Mouse (Mus musculus) lung, embryonic 14.5 days (tissue): ENCODE results near the gene Mroh2a. TPM values are rescaled to one million over a fixed set of nuclear protein-coding genes. Genes with fewer than 3 reads are reported as not detected.

Experiments
- ATAC-seq: fragments of 200-750 bp; cut with Nextera tagmentation; 2 replicates; pipeline ENCODE4 v1.8.0; 2017; ENCODE audit warnings: mild to moderate bottlenecking, moderate TSS enrichment, moderate library complexity; ENCODE audit not compliant: insufficient read depth
- DNase-seq: peaks from one replicate; pipeline ENCODE4 v3.0.0-alpha.2; 2015
- H3K27ac ChIP-seq: fragments of 300-500 bp; sonication (generic); 2 replicates; pipeline ENCODE4 v1.5.1; 2014; ENCODE audit warnings: low read depth, mild to moderate bottlenecking, moderate library complexity
- H3K27me3 ChIP-seq: fragments of 300-500 bp; sonication (generic); 2 replicates; pipeline ENCODE4 v1.6.1; 2014; ENCODE audit warnings: low read length, control low read depth; ENCODE audit not compliant: insufficient read depth
- H3K36me3 ChIP-seq: fragments of 300-500 bp; sonication (generic); 2 replicates; pipeline ENCODE4 v1.6.1; 2014; ENCODE audit warnings: control low read depth; ENCODE audit not compliant: insufficient read depth
- H3K4me1 ChIP-seq: fragments of 300-500 bp; sonication (generic); 2 replicates; pipeline ENCODE4 v1.6.1; 2014; ENCODE audit warnings: antibody characterized with exemption, control low read depth; ENCODE audit not compliant: insufficient read depth
- H3K4me2 ChIP-seq: fragments of 300-500 bp; sonication (generic); 2 replicates; pipeline ENCODE4 v1.6.1; 2014; ENCODE audit warnings: mild to moderate bottlenecking
- H3K4me3 ChIP-seq: fragments of 300-500 bp; sonication (generic); 2 replicates; pipeline ENCODE4 v1.5.1; 2014; ENCODE audit warnings: low read depth, low read length
- H3K9ac ChIP-seq: fragments of 300-500 bp; sonication (generic); 2 replicates; pipeline ENCODE4 v1.6.1; 2014
- H3K9me3 ChIP-seq: fragments of 300-500 bp; sonication (generic); 2 replicates; pipeline ENCODE4 v1.6.1; 2016; ENCODE audit warnings: low read depth, low read length, control low read depth
- CTCF ChIP-seq: IDR thresholded peaks from 2 replicates; pipeline ENCODE4 v1.5.1; 2016; ENCODE audit warnings: antibody characterized with exemption, low read depth
- WGBS: fragments of 180-500 bp; shearing (Covaris S2); extraction: QIAGEN DNeasy Blood & Tissue Kit; methylation state at CpG from one replicate; pipeline ENCODE4 v1.1.7; 2014; 5-methylcytosine and 5-hydroxymethylcytosine counted together
- polyA plus RNA-seq: library from polyadenylated mRNA; unstranded; fragments of >200 nt; fragmentation: Nextera tagmentation; extraction: Ambion mirVana; gene quantifications from 2 replicates; pipeline ENCODE4 v1.2.1, GENCODE M21; 2014

The Mroh2a gene
- polyA plus RNA-seq, 1 experiment from 2014 or later: 2.1 TPM

DNA sequence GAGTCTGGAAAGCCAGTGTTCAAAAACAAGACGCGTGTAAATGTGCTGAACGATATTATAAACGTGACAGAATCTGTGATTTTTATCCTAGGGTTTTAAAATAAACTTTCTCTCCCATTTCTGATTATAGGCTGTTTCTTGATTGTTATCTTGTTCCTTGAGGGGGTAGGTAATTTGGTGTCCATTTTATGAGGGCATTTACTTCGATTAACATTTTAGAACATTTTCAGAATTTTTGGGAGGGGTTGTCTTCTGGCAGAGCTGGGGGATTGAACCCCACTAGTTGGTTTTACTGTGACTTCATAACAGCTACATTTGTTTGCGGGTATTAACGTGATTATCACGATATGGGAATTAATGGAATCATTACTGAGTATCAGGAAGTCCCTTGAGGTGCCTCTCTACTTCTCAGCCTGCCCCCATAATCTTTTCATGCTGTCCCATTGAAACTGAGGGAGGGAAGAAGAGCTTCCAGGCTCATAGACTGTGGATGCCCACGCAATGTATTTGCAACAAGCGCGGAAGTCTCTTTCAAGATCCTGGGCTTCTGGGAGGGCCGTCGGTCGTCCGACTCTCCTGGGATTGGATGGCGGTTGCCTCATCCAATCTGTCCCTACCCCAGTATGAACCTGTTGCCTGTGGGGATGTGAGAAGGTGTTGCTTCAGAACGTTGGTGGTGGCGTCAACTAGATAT lies 51.2 kb downstream of the Mroh2a start:
- Histone ChIP-seq H3K27ac (no peak overlapping the region), H3K9ac (peak overlapping the region; percentile 73), H3K27me3 (no peaks in the 10 kb centered on the region), H3K9me3 (peaks cover 4% of the 10 kb centered on the region), H3K4me1 (peaks cover 12% of the 10 kb centered on the region), H3K4me3 (peak overlapping the region; percentile 53), H3K4me2 (peak overlapping the region; percentile 63), H3K36me3 (peaks cover 32% of the 10 kb centered on the region)
- no peak for TF ChIP-seq CTCF
- ATAC-seq: peak; percentile 1; the same call in 1 of the 2 replicates
- WGBS: 64% methylated on average over 18 of the region's 18 CpGs
- DNase-seq: no peak

DNA sequence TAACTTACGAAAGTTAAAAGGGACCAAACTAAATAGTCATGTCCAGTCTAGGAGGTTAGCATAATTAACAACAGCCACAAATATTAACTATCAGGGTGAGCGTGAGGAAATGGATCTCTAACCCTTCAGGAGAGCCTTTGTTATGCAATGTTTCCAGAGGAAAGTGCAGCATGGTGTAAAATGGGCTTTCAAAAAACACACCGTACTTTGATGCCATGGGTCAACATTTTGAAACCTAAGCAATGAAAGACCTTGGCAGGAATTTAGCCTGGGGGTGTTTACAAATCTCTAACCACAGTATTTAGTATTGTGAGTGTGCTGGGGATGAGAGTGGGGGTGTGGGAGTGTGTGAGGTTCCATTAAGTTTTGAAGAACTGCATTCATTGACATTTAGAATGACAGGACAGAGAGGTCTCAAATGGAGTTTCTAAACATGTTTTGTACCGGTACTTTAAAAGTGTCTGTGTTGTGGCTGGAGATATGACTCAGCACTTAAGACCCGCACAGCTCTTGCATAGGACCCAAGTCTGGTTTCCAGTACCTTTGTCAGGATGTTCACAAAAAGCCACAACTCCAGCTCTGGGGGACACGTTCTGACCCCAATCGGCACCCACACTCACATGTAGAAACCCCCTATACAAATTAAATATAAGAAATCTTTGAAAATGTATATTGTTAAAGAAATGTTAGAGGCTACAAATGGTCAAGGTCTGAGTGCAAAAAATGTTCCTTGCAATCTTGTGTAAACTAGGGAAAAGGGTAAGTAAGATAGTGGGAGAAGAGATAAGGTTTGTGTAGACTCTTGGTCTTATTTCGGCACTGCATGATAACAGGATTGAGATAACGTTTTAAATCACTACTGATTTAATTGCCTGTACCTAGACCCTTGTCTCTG lies 52.6 kb downstream of the Mroh2a start:
- DNase-seq: no peak
- WGBS: 53% methylated on average over 9 of the region's 9 CpGs
- Histone ChIP-seq H3K9ac (no peak overlapping the region), H3K4me3 (no peak overlapping the region), H3K9me3 (peaks cover 17% of the 10 kb centered on the region), H3K27me3 (no peaks in the 10 kb centered on the region), H3K4me1 (peaks cover 12% of the 10 kb centered on the region), H3K36me3 (peaks cover 18% of the 10 kb centered on the region), H3K27ac (no peak overlapping the region), H3K4me2 (no peak overlapping the region)
- no peak for ATAC-seq
- TF ChIP-seq CTCF: no peak

DNA sequence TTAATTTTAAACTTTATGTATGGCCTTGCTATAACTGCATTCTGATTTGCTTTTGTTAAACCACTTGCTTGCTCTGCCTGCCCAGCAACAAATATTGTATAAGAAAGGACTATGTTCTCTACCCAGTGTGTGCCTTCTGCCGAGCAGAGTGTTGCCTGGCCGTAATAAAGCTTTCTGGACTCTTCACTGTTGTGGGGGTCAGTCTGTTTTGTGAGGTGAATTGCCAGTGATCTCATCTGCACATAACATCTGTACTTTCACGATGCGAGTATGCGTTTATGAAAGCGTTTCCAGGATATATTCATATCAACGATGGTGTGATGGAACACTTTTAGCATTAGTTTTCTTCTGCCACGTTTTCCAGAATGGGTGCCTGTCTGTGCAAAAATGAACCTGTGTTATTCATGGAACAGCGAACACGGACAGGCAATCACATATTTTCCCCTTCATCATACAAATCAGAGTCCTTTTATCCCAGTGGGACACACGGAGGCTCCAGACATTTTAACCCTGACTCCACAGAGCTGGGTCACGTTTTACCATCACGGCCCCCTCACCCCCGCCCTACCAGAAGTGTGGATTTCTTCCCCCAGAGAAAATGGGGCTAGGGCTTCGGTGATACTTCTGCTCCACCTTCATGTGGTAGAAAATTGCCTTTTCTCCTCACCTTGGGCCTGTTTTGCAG lies 53.4 kb downstream of the Mroh2a start:
- H3K4me2 ChIP-seq: no peak overlapping the region
- peaks cover 11% of the 10 kb centered on the region for H3K36me3 ChIP-seq
- peaks cover 23% of the 10 kb centered on the region for H3K9me3 ChIP-seq
- H3K27ac ChIP-seq: no peak overlapping the region
- H3K4me1 ChIP-seq: peaks cover 12% of the 10 kb centered on the region
- no peak overlapping the region for H3K9ac ChIP-seq
- no peak for DNase-seq
- H3K27me3 ChIP-seq: no peaks in the 10 kb centered on the region
- no peak for ATAC-seq
- TF ChIP-seq CTCF: no peak
- no peak overlapping the region for H3K4me3 ChIP-seq
- 66% methylated on average over 15 of the region's 15 CpGs for WGBS

GRCm38 (mm10) chr1:88282301-88282700 lies 55.5 kb downstream of the Mroh2a start:
- Histone ChIP-seq H3K27me3 (no peaks in the 10 kb centered on the region), H3K4me2 (no peak overlapping the region), H3K36me3 (no peaks in the 10 kb centered on the region), H3K4me1 (no peaks in the 10 kb centered on the region), H3K4me3 (no peak overlapping the region), H3K9ac (no peak overlapping the region), H3K9me3 (peaks cover 33% of the 10 kb centered on the region), H3K27ac (no peak overlapping the region)
- ATAC-seq (no peak), DNase-seq (no peak)
- TF ChIP-seq CTCF: no peak
- WGBS: 59% methylated on average over 3 of the region's 3 CpGs

- no peak overlapping the region for H3K9ac ChIP-seq
- WGBS: 78% methylated on average over 15 of the region's 15 CpGs
- DNase-seq: no peak
- H3K4me2 ChIP-seq: no peak overlapping the region
- ATAC-seq: no peak
- H3K4me3 ChIP-seq: no peak overlapping the region
- no peak overlapping the region for H3K27ac ChIP-seq
- H3K9me3 ChIP-seq: peaks cover 46% of the 10 kb centered on the region
- H3K36me3 ChIP-seq: no peaks in the 10 kb centered on the region
- no peaks in the 10 kb centered on the region for H3K27me3 ChIP-seq
- no peak for TF ChIP-seq CTCF
- H3K4me1 ChIP-seq: no peaks in the 10 kb centered on the region
Observed at GRCm38 (mm10) chr1:88283376-88284227, 56.8 kb downstream of the Mroh2a start.

DNA sequence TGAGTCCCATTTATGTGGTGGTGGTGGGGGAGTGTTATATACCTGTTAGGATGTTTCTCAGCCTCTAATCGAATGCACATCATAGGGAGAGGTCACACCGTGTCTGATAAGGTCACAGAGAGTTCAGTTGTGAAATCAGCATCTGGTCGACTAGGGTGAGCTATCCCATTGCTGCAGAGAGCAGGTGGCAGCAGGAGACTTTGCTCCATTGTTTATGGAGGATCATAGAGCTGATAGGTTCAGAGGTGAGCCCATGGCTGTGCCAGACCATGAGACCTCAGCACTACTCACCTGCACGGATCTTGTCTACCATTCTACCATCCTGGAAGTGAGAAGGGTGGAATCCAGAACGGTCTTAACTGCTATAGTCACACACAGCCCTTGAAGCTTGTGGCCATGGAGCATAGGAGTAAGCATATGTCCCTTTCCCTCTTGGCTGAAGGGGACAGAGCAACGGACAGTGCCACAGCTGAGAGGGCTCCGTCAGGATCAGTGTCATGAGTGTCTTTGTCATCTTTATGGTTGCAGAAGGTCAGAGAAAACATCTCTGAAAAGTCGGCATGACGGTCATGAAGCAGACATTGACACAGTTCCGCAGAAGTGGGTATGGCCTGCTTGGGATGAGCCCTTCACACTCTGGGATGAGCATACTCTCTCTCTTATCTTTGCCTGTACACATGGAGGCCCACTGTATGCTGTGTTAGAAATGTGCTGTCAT lies 57.6 kb downstream of the Mroh2a start:
- peak; percentile 25 for ATAC-seq
- WGBS: 56% methylated on average over 10 of the region's 10 CpGs
- no peak for DNase-seq
- no peaks in the 10 kb centered on the region for H3K4me1 ChIP-seq
- no peak overlapping the region for H3K27ac ChIP-seq
- no peak overlapping the region for H3K9ac ChIP-seq
- no peaks in the 10 kb centered on the region for H3K36me3 ChIP-seq
- H3K4me2 ChIP-seq: no peak overlapping the region
- no peak for TF ChIP-seq CTCF
- peaks cover 48% of the 10 kb centered on the region for H3K9me3 ChIP-seq
- H3K4me3 ChIP-seq: no peak overlapping the region
- H3K27me3 ChIP-seq: no peaks in the 10 kb centered on the region
